Mouse (Mus musculus): ENCODE results near the gene Palb2. TPM values are rescaled to one million over a fixed set of nuclear protein-coding genes. Genes with fewer than 3 reads are reported as not detected.

The Palb2 gene
- total and polyA plus RNA-seq, 2 experiments from 2014 or later: 2.0 to 2.6 TPM

- Histone ChIP-seq H3K9me3 (ENCODE audit: low read length) (no peaks in the 10 kb centered on the region), H3K9ac (replicated peaks; ENCODE audit: low read length) (peak overlapping the region; percentile 31), H3K27ac (no peak overlapping the region), H3K36me3 (ENCODE audit: insufficient read depth, low read length) (peaks cover 5% of the 10 kb centered on the region; the same call in 1 of the 2 replicates), H3K4me2 (ENCODE audit: low read depth, low read length) (peak overlapping the region; percentile 99), H3K4me3 (ENCODE audit: low read length) (peak overlapping the region; percentile 69), H3K4me1 (ENCODE audit: insufficient read depth, low read length) (peaks cover 14% of the 10 kb centered on the region; the same call in 1 of the 2 replicates), H3K27me3 (ENCODE audit: insufficient read depth, low read length) (no peaks in the 10 kb centered on the region)
- 3% methylated on average over 12 of the region's 12 CpGs for WGBS
- DNase-seq (ENCODE audit: low spot score) (no peak), ATAC-seq (no peak)
- no peak for TF ChIP-seq CTCF (IDR thresholded peaks at IDR 0.05; ENCODE audit: low read depth)
Measured at GRCm38 (mm10) chr7:122160037-122160436, 27.3 kb upstream of the Palb2 start.

- peak within 1 kb of the TSS; percentile 69 for H3K4me3 ChIP-seq (ENCODE audit: low read length)
- peak; percentile 94 for ATAC-seq
- peak within 1 kb of the TSS; percentile 62 for H3K9ac ChIP-seq (replicated peaks; ENCODE audit: low read length)
- WGBS: under 1% methylated on average over 63 of the region's 63 CpGs
- no peaks in the 10 kb centered on the region for H3K27me3 ChIP-seq (ENCODE audit: insufficient read depth, low read length)
- DNase-seq (ENCODE audit: low spot score): peak; percentile 94
- peak within 1 kb of the TSS; percentile 48; the same call in 1 of the 2 replicates for H3K27ac ChIP-seq
- H3K9me3 ChIP-seq (ENCODE audit: low read length): no peaks in the 10 kb centered on the region
- H3K4me2 ChIP-seq (ENCODE audit: low read depth, low read length): peak within 1 kb of the TSS; percentile 99
- no peaks in the 10 kb centered on the region; the same call in 1 of the 2 replicates for H3K36me3 ChIP-seq (ENCODE audit: insufficient read depth, low read length)
- peaks cover 14% of the 10 kb centered on the region; the same call in 1 of the 2 replicates for H3K4me1 ChIP-seq (ENCODE audit: insufficient read depth, low read length)
- TF ChIP-seq CTCF (IDR thresholded peaks at IDR 0.05; ENCODE audit: low read depth): peak; percentile 24
Measured at GRCm38 (mm10) chr7:122158915-122159902, 26.4 kb upstream of the Palb2 start, which contains the start of gene Plk1. Gene Plk1, plus strand, starts transcription at chr7:122159439.

- Histone ChIP-seq H3K9me3 (ENCODE audit: low read length) (no peaks in the 10 kb centered on the region), H3K36me3 (ENCODE audit: insufficient read depth, low read length) (no peaks in the 10 kb centered on the region), H3K4me1 (ENCODE audit: insufficient read depth, low read length) (peaks cover 14% of the 10 kb centered on the region; the same call in 1 of the 2 replicates), H3K4me2 (ENCODE audit: low read depth, low read length) (peak overlapping the region; percentile 99), H3K27ac (peak overlapping the region; percentile 48; the same call in 1 of the 2 replicates), H3K9ac (replicated peaks; ENCODE audit: low read length) (peak overlapping the region; percentile 62), H3K27me3 (ENCODE audit: insufficient read depth, low read length) (no peaks in the 10 kb centered on the region), H3K4me3 (ENCODE audit: low read length) (peak overlapping the region; percentile 69)
- ATAC-seq (no peak), DNase-seq (ENCODE audit: low spot score) (no peak)
- WGBS: 5% methylated on average over 13 of the region's 13 CpGs
- no peak for TF ChIP-seq CTCF (IDR thresholded peaks at IDR 0.05; ENCODE audit: low read depth)
Measured at GRCm38 (mm10) chr7:122158488-122158887, 25.7 kb upstream of the Palb2 start.

GRCm38 (mm10) chr7:122152473-122152872 is 19.7 kb upstream of the Palb2 start:
- ATAC-seq (no peak), DNase-seq (ENCODE audit: low spot score) (no peak)
- 89% methylated on average over 4 of the region's 4 CpGs for WGBS
- Histone ChIP-seq H3K9ac (replicated peaks; ENCODE audit: low read length) (no peak overlapping the region), H3K9me3 (ENCODE audit: low read length) (no peaks in the 10 kb centered on the region), H3K4me3 (ENCODE audit: low read length) (no peak overlapping the region), H3K27me3 (ENCODE audit: insufficient read depth, low read length) (no peaks in the 10 kb centered on the region), H3K27ac (no peak overlapping the region), H3K4me2 (ENCODE audit: low read depth, low read length) (no peak overlapping the region), H3K36me3 (ENCODE audit: insufficient read depth, low read length) (peaks cover 16% of the 10 kb centered on the region; the same call in 1 of the 2 replicates), H3K4me1 (ENCODE audit: insufficient read depth, low read length) (no peaks in the 10 kb centered on the region)
- no peak for TF ChIP-seq CTCF (IDR thresholded peaks at IDR 0.05; ENCODE audit: low read depth)

- no peak for ATAC-seq
- no peak overlapping the region for H3K4me2 ChIP-seq (ENCODE audit: low read depth, low read length)
- TF ChIP-seq CTCF (IDR thresholded peaks at IDR 0.05; ENCODE audit: low read depth): no peak
Measured at GRCm38 (mm10) chr7:122140991-122141390, 8.2 kb upstream of the Palb2 start.

GRCm38 (mm10) chr7:122138190-122138589 is 5.4 kb upstream of the Palb2 start:
- Histone ChIP-seq H3K4me3 (ENCODE audit: low read length) (no peak overlapping the region), H3K27ac (no peak overlapping the region), H3K27me3 (ENCODE audit: insufficient read depth, low read length) (no peaks in the 10 kb centered on the region), H3K9me3 (ENCODE audit: low read length) (no peaks in the 10 kb centered on the region), H3K4me2 (ENCODE audit: low read depth, low read length) (no peak overlapping the region), H3K36me3 (ENCODE audit: insufficient read depth, low read length) (peaks cover 60% of the 10 kb centered on the region), H3K9ac (replicated peaks; ENCODE audit: low read length) (no peak overlapping the region), H3K4me1 (ENCODE audit: insufficient read depth, low read length) (no peaks in the 10 kb centered on the region)
- TF ChIP-seq CTCF (IDR thresholded peaks at IDR 0.05; ENCODE audit: low read depth): no peak
- ATAC-seq: no peak
- DNase-seq (ENCODE audit: low spot score): no peak
- WGBS: 94% methylated on average over 5 of the region's 5 CpGs

More at GRCm38 (mm10) chr7:122140991-122141390, 8.2 kb upstream of the Palb2 start:
- Histone ChIP-seq H3K4me3 (ENCODE audit: low read length) (no peak overlapping the region), H3K4me1 (ENCODE audit: insufficient read depth, low read length) (no peaks in the 10 kb centered on the region), H3K9me3 (ENCODE audit: low read length) (no peaks in the 10 kb centered on the region), H3K27me3 (ENCODE audit: insufficient read depth, low read length) (no peaks in the 10 kb centered on the region), H3K27ac (no peak overlapping the region), H3K36me3 (ENCODE audit: insufficient read depth, low read length) (peaks cover 69% of the 10 kb centered on the region), H3K9ac (replicated peaks; ENCODE audit: low read length) (no peak overlapping the region)
- no peak for DNase-seq (ENCODE audit: low spot score)

Measured in hindbrain, postnatal 0 days (tissue).